Mouse (Mus musculus) myocyte (in vitro differentiated cells): ENCODE results near the gene Kctd13. TPM values are rescaled to one million over a fixed set of nuclear protein-coding genes. Genes with fewer than 3 reads are reported as not detected.
"Not testable (repeated sequence)": the region's sequence is repeated elsewhere in the genome, so short reads cannot be mapped to it uniquely, and the experiment has no call there.

Experiments used
- H3K27me3 ChIP-seq: one replicate; pipeline ENCODE4 v1.6.1; 2011; ENCODE audit not compliant: control insufficient read depth, insufficient read depth, insufficient read length
- H3K36me3 ChIP-seq: one replicate; pipeline ENCODE4 v1.6.1; 2011; ENCODE audit not compliant: control insufficient read depth, insufficient read depth
- H3K4me2 ChIP-seq: one replicate; pipeline ENCODE4 v1.6.1; 2011; ENCODE audit warnings: low read depth, control low read depth
- H3K4me3 ChIP-seq: one replicate; pipeline ENCODE4 v1.5.1; 2011; ENCODE audit warnings: mild to moderate bottlenecking, control low read depth, moderate library complexity
- H3K79me2 ChIP-seq: one replicate; pipeline ENCODE4 v1.6.1; 2011; ENCODE audit not compliant: control insufficient read depth, insufficient read depth
- H3ac ChIP-seq: one replicate; pipeline ENCODE4 v1.6.1; 2011; ENCODE audit not compliant: control insufficient read depth, insufficient read length
- CEBPB ChIP-seq: IDR thresholded peaks from 2 replicates; pipeline ENCODE4 v1.6.1; 2011; ENCODE audit warnings: mild to moderate bottlenecking, moderate library complexity; ENCODE audit not compliant: poor library complexity, insufficient read depth, severe bottlenecking
- E2F4 ChIP-seq: IDR thresholded peaks from one replicate; pipeline ENCODE4 v1.6.1; 2011; ENCODE audit warnings: mild to moderate bottlenecking, control low read depth, moderate library complexity; ENCODE audit not compliant: insufficient read depth
- MAX ChIP-seq: IDR thresholded peaks from one replicate; pipeline ENCODE4 v1.6.1; 2011; ENCODE audit warnings: low read depth, mild to moderate bottlenecking, control low read depth
- MYOD1 ChIP-seq, 3 experiments: IDR thresholded peaks; one replicate each; pipeline ENCODE4 v1.6.1; 2011; ENCODE audit warnings: control low read depth in 2 of 3, low read depth in 2 of 3, mild to moderate bottlenecking in 2 of 3, moderate library complexity in 1 of 3; ENCODE audit not compliant: insufficient read length in 2 of 3, control insufficient read depth in 1 of 3
- MYOG ChIP-seq, 3 experiments: IDR thresholded peaks; one replicate each; pipeline ENCODE4 v1.6.1; 2011; ENCODE audit warnings: control low read depth in 2 of 3, low read depth in 2 of 3, mild to moderate bottlenecking in 2 of 3; ENCODE audit not compliant: insufficient read length in 2 of 3, control insufficient read depth in 1 of 3, insufficient read depth in 1 of 3
- POLR2A ChIP-seq: IDR thresholded peaks from one replicate; pipeline ENCODE4 v1.6.1; 2011; ENCODE audit warnings: low read depth, mild to moderate bottlenecking, control low read depth, moderate library complexity; ENCODE audit not compliant: insufficient read length
- POLR2AphosphoS2 ChIP-seq: IDR thresholded peaks from one replicate; pipeline ENCODE4 v1.6.1; 2011; ENCODE audit warnings: low read depth, control low read depth; ENCODE audit not compliant: insufficient read length
- REST ChIP-seq: IDR thresholded peaks from one replicate; pipeline ENCODE4 v1.6.1; 2011; ENCODE audit warnings: mild to moderate bottlenecking, control low read depth, moderate library complexity; ENCODE audit not compliant: insufficient read depth, insufficient read length
- SRF ChIP-seq: IDR thresholded peaks from one replicate; pipeline ENCODE4 v1.6.1; 2011; ENCODE audit warnings: low read depth; ENCODE audit not compliant: control insufficient read depth, insufficient read length
- TCF12 ChIP-seq: IDR thresholded peaks from one replicate; pipeline ENCODE4 v1.6.1; 2011; ENCODE audit warnings: mild to moderate bottlenecking, control low read depth; ENCODE audit not compliant: poor library complexity, insufficient read depth, severe bottlenecking
- TCF3 ChIP-seq: IDR thresholded peaks from one replicate; pipeline ENCODE4 v1.6.1; 2011; ENCODE audit warnings: low read depth, control low read depth; ENCODE audit not compliant: insufficient read length
- USF1 ChIP-seq: IDR thresholded peaks from one replicate; pipeline ENCODE4 v1.6.1; 2011; ENCODE audit warnings: low read depth, mild to moderate bottlenecking, control low read depth, moderate library complexity
- polyA plus RNA-seq: library from polyadenylated mRNA; unstranded; fragments of >200 nt; fragmentation: generic; extraction: Trizol; gene quantifications from one replicate; pipeline ENCODE4 v1.2.1, GENCODE M21; 2012; ENCODE audit warnings: missing spikeins

Kctd13 gene
- polyA plus RNA-seq, 1 experiment = 14.6 TPM

GRCm38 (mm10) chr7:126887281-126887680 is 41.4 kb upstream of the Kctd13 start:
- no peaks in the 10 kb centered on the region for H3K36me3 ChIP-seq
- peaks cover 20% of the 10 kb centered on the region for H3K79me2 ChIP-seq
- H3ac ChIP-seq = no peak overlapping the region
- no peak overlapping the region for H3K4me2 ChIP-seq
- H3K27me3 ChIP-seq = no peaks in the 10 kb centered on the region
- TF ChIP-seq MYOD1 (IDR thresholded peaks at IDR 0.05; ENCODE audit: control insufficient read depth in 1 of 3, insufficient read length in 2 of 3, low read depth in 2 of 3) = no peak
- no peak for TF ChIP-seq MYOG (IDR thresholded peaks at IDR 0.05; ENCODE audit: control insufficient read depth in 1 of 3, insufficient read depth in 1 of 3, insufficient read length in 2 of 3, low read depth in 2 of 3)
- no peak overlapping the region for H3K4me3 ChIP-seq

GRCm38 (mm10) chr7:126888852-126889251 is 39.8 kb upstream of the Kctd13 start:
- no peaks in the 10 kb centered on the region for H3K27me3 ChIP-seq
- H3ac ChIP-seq = no peak overlapping the region
- no peak overlapping the region for H3K4me3 ChIP-seq
- peaks cover 5% of the 10 kb centered on the region for H3K79me2 ChIP-seq
- TF ChIP-seq MAX (no peak), USF1 (no peak), MYOD1 (IDR thresholded peaks at IDR 0.05; ENCODE audit: control insufficient read depth in 1 of 3, insufficient read length in 2 of 3, low read depth in 2 of 3) (no peak), E2F4 (no peak), MYOG (IDR thresholded peaks at IDR 0.05; ENCODE audit: control insufficient read depth in 1 of 3, insufficient read depth in 1 of 3, insufficient read length in 2 of 3, low read depth in 2 of 3) (no peak), SRF (no peak), CEBPB (no peak), POLR2AphosphoS2 (no peak), TCF12 (no peak), POLR2A (no peak), TCF3 (no peak), REST (no peak)
- no peak overlapping the region for H3K4me2 ChIP-seq
- no peaks in the 10 kb centered on the region for H3K36me3 ChIP-seq

- no peaks in the 10 kb centered on the region for H3K79me2 ChIP-seq
- H3ac ChIP-seq = no peak overlapping the region
- peak overlapping the region; percentile 99 for H3K4me2 ChIP-seq
- peak overlapping the region; percentile 62 for H3K4me3 ChIP-seq
- TF ChIP-seq MYOD1 (IDR thresholded peaks at IDR 0.05; ENCODE audit: control insufficient read depth in 1 of 3, insufficient read length in 2 of 3, low read depth in 2 of 3) = no peak
- no peak for TF ChIP-seq USF1
- TF ChIP-seq MYOG (IDR thresholded peaks at IDR 0.05; ENCODE audit: control insufficient read depth in 1 of 3, insufficient read depth in 1 of 3, insufficient read length in 2 of 3, low read depth in 2 of 3) = no peak
- TF ChIP-seq POLR2AphosphoS2 = no peak
- TF ChIP-seq POLR2A = no peak
- no peak for TF ChIP-seq MAX
- TF ChIP-seq E2F4 = no peak
- TF ChIP-seq SRF = no peak
- TF ChIP-seq TCF12 = no peak
- TF ChIP-seq REST = no peak
- H3K27me3 ChIP-seq = no peaks in the 10 kb centered on the region
- H3K36me3 ChIP-seq = no peaks in the 10 kb centered on the region
Measured at GRCm38 (mm10) chr7:126896912-126897311, 31.8 kb upstream of the Kctd13 start.

- Histone ChIP-seq H3K4me2 (peak overlapping the region; percentile 99), H3K27me3 (no peaks in the 10 kb centered on the region), H3K79me2 (no peaks in the 10 kb centered on the region), H3K4me3 (peak overlapping the region; percentile 62), H3K36me3 (no peaks in the 10 kb centered on the region), H3ac (peak overlapping the region; percentile 25)
- TF ChIP-seq TCF3 (no peak), MYOD1 (IDR thresholded peaks at IDR 0.05; ENCODE audit: control insufficient read depth in 1 of 3, insufficient read length in 2 of 3, low read depth in 2 of 3) (peak in 1 of 3 experiments; percentile 26)
Measured at GRCm38 (mm10) chr7:126897390-126898101, 31.1 kb upstream of the Kctd13 start.

- H3K4me3 ChIP-seq = peak overlapping the region; percentile 62
- TF ChIP-seq MAX (no peak), POLR2AphosphoS2 (peak; percentile 94), CEBPB (no peak), REST (no peak), POLR2A (peak; percentile 93)
Measured at GRCm38 (mm10) chr7:126898102-126898990, 30.3 kb upstream of the Kctd13 start.

GRCm38 (mm10) chr7:126899781-126900180 is 28.9 kb upstream of the Kctd13 start:
- H3K27me3 ChIP-seq, H3K4me3 ChIP-seq, H3ac ChIP-seq, H3K79me2 ChIP-seq, H3K4me2 ChIP-seq, H3K36me3 ChIP-seq: not testable (repeated sequence)

More at GRCm38 (mm10) chr7:126898102-126898990, 30.3 kb upstream of the Kctd13 start:
- H3K36me3 ChIP-seq = no peaks in the 10 kb centered on the region
- H3K4me2 ChIP-seq = peak overlapping the region; percentile 99
- H3ac ChIP-seq = peak overlapping the region; percentile 25
- H3K27me3 ChIP-seq = no peaks in the 10 kb centered on the region
- H3K79me2 ChIP-seq = no peaks in the 10 kb centered on the region
